Mouse (Mus musculus): ENCODE data around the gene 4933434E20Rik. TPM values are rescaled to one million over a fixed set of nuclear protein-coding genes. Genes with fewer than 3 reads are reported as not detected.

4933434E20Rik gene
- total and polyA plus RNA-seq, 3 experiments: 161 to 227 (median 184) TPM

- TF ChIP-seq TAL1 (IDR thresholded peaks at IDR 0.05; ENCODE audit: low read length): no peak
- TF ChIP-seq MYC (IDR thresholded peaks at IDR 0.05; ENCODE audit: low read depth, low read length): no peak
- peak; percentile 74; the same call in 1 of the 2 replicates for TF ChIP-seq JUND (IDR thresholded peaks at IDR 0.05; ENCODE audit: low read depth, low read length)
- DNase-seq (ENCODE audit: low read depth, low spot score): peak; percentile 44
- Histone ChIP-seq H3K79me2 (ENCODE audit: control insufficient read depth, insufficient read depth, low read length, poor library complexity) (no peaks in the 10 kb centered on the region), H3K27me3 (ENCODE audit: control insufficient read depth in 1 of 2, insufficient read depth in 2 of 2, low read length in 2 of 2) (no peaks in the 10 kb centered on the region), H3K27ac (ENCODE audit: control insufficient read depth, low read depth, low read length) (no peak overlapping the region), H3K36me3 (ENCODE audit: control insufficient read depth in 1 of 2, insufficient read depth in 2 of 2, low read length in 2 of 2) (peaks cover 0 to 6% of the 10 kb centered on the region in 2 experiments; a peak in 2 of 4 replicates), H3K9ac (ENCODE audit: control insufficient read depth, low read depth, low read length, poor library complexity, severe bottlenecking) (no peak overlapping the region), H3K9me3 (replicated peaks; ENCODE audit: insufficient read depth, low read length) (no peaks in the 10 kb centered on the region), H3K4me1 (ENCODE audit: control insufficient read depth in 1 of 2, insufficient read depth in 2 of 2, low read length in 2 of 2) (no peaks in the 10 kb centered on the region), H3K4me3 (ENCODE audit: control insufficient read depth in 1 of 2, insufficient read depth in 1 of 2, low read depth in 2 of 2, low read length in 2 of 2) (no peak overlapping the region)
These were observed 12.9 kb downstream of the 4933434E20Rik start for GRCm38 (mm10) chr3:90064383-90064782.

- Histone ChIP-seq H3K79me2 (ENCODE audit: control insufficient read depth, insufficient read depth, low read length, poor library complexity) (no peaks in the 10 kb centered on the region), H3K27me3 (ENCODE audit: control insufficient read depth in 1 of 2, insufficient read depth in 2 of 2, low read length in 2 of 2) (no peaks in the 10 kb centered on the region), H3K27ac (ENCODE audit: control insufficient read depth, low read depth, low read length) (no peak overlapping the region), H3K36me3 (ENCODE audit: control insufficient read depth in 1 of 2, insufficient read depth in 2 of 2, low read length in 2 of 2) (peaks cover 0 to 2% of the 10 kb centered on the region in 2 experiments; a peak in 1 of 4 replicates), H3K9ac (ENCODE audit: control insufficient read depth, low read depth, low read length, poor library complexity, severe bottlenecking) (no peak overlapping the region), H3K4me1 (ENCODE audit: control insufficient read depth in 1 of 2, insufficient read depth in 2 of 2, low read length in 2 of 2) (no peaks in the 10 kb centered on the region), H3K9me3 (replicated peaks; ENCODE audit: insufficient read depth, low read length) (no peaks in the 10 kb centered on the region), H3K4me3 (ENCODE audit: control insufficient read depth in 1 of 2, insufficient read depth in 1 of 2, low read depth in 2 of 2, low read length in 2 of 2) (no peak overlapping the region)
- no peak for TF ChIP-seq POLR2A (IDR thresholded peaks at IDR 0.05; ENCODE audit: control insufficient read depth in 1 of 2, insufficient read depth in 1 of 2, low read depth in 1 of 2, low read length in 2 of 2, poor library complexity in 1 of 2)
- TF ChIP-seq CHD2 (IDR thresholded peaks at IDR 0.05; ENCODE audit: low read length): no peak
- TF ChIP-seq MYB (IDR thresholded peaks at IDR 0.05; ENCODE audit: low read depth, low read length): no peak
- no peak for TF ChIP-seq POLR2AphosphoS5 (IDR thresholded peaks at IDR 0.05; ENCODE audit: borderline replicate concordance, low read depth, low read length)
- no peak for TF ChIP-seq ZKSCAN1 (IDR thresholded peaks at IDR 0.05; ENCODE audit: low read depth, low read length)
- TF ChIP-seq EP300 (IDR thresholded peaks at IDR 0.05; ENCODE audit: low read depth in 1 of 2, low read length in 2 of 2): no peak
- TF ChIP-seq ZC3H11A (IDR thresholded peaks at IDR 0.05; ENCODE audit: low read depth, low read length): 0 out of 2 replicates have a peak, but pooled peaks have one; percentile 14
- TF ChIP-seq MXI1 (IDR thresholded peaks at IDR 0.05; ENCODE audit: low read depth, low read length): no peak
- no peak for TF ChIP-seq ZMIZ1 (IDR thresholded peaks at IDR 0.05; ENCODE audit: low read depth, low read length)
- no peak for TF ChIP-seq SIN3A (IDR thresholded peaks at IDR 0.05; ENCODE audit: low read length)
- no peak for TF ChIP-seq POLR2AphosphoS2 (IDR thresholded peaks at IDR 0.05; ENCODE audit: low read length)
- TF ChIP-seq NRF1 (IDR thresholded peaks at IDR 0.05; ENCODE audit: insufficient read depth, low read depth, low read length, poor library complexity, severe bottlenecking): no peak
- TF ChIP-seq E2F4 (IDR thresholded peaks at IDR 0.05; ENCODE audit: borderline replicate concordance, low read depth, low read length): no peak
- no peak for TF ChIP-seq GATA1 (IDR thresholded peaks at IDR 0.05; ENCODE audit: low read depth, low read length)
- no peak for TF ChIP-seq TCF12 (IDR thresholded peaks at IDR 0.05; ENCODE audit: low read depth, low read length)
- TF ChIP-seq CHD1 (IDR thresholded peaks at IDR 0.05; ENCODE audit: low read depth, low read length): no peak
- TF ChIP-seq HCFC1 (IDR thresholded peaks at IDR 0.05; ENCODE audit: low read depth, low read length): no peak
- peak; percentile 62; the same call in 1 of the 2 replicates for TF ChIP-seq RCOR1 (IDR thresholded peaks at IDR 0.05; ENCODE audit: low read depth, low read length)
- TF ChIP-seq TAL1 (IDR thresholded peaks at IDR 0.05; ENCODE audit: low read length): no peak
- TF ChIP-seq GABPA (IDR thresholded peaks at IDR 0.05; ENCODE audit: low read depth, low read length): no peak
- TF ChIP-seq ETS1 (IDR thresholded peaks at IDR 0.05; ENCODE audit: low read depth, low read length): no peak
- no peak for TF ChIP-seq MAFK (IDR thresholded peaks at IDR 0.05; ENCODE audit: borderline replicate concordance, low read depth, low read length)
- TF ChIP-seq CTCF (IDR thresholded peaks at IDR 0.05 in 2 of 3, conservative IDR thresholded peaks at IDR 0.05 in 1 of 3; ENCODE audit: control insufficient read depth in 1 of 3, insufficient read depth in 1 of 3, low read depth in 2 of 3, low read length in 3 of 3, poor library complexity in 1 of 3, severe bottlenecking in 1 of 3): peak; percentile 67 to 99 (median 85)
- TF ChIP-seq NELFE (IDR thresholded peaks at IDR 0.05; ENCODE audit: low read depth, low read length): no peak
- TF ChIP-seq MAX (IDR thresholded peaks at IDR 0.05; ENCODE audit: low read length): no peak
- TF ChIP-seq RAD21 (IDR thresholded peaks at IDR 0.05; ENCODE audit: low read depth, low read length): peak; percentile 52
- TF ChIP-seq USF1 (IDR thresholded peaks at IDR 0.05; ENCODE audit: low read depth, low read length): no peak
- no peak for TF ChIP-seq JUND (IDR thresholded peaks at IDR 0.05; ENCODE audit: low read depth, low read length)
- no peak for TF ChIP-seq ELF1 (IDR thresholded peaks at IDR 0.05; ENCODE audit: low read depth, low read length)
- TF ChIP-seq SMC3 (IDR thresholded peaks at IDR 0.05; ENCODE audit: low read depth, low read length): peak; percentile 76
- DNase-seq (ENCODE audit: low read depth, low spot score): peak; percentile 82
These were observed 14.1 kb downstream of the 4933434E20Rik start for GRCm38 (mm10) chr3:90065553-90065952.

Measured in MEL (cell line).